Mouse (Mus musculus) c-Kit-positive CD71-positive TER-119-negative erythroid progenitor cells, embryonic 14.5 days (primary cell): Measurements from ENCODE around the gene Tead1.

Source experiments
- DNase-seq: peaks from one replicate; pipeline ENCODE4 v3.0.0-alpha.2; 2013; ENCODE audit warnings: low read depth

Gene Tead1

GRCm38 (mm10) chr7:112686586-112686985 is 7.5 kb downstream of the Tead1 start:
- no peak for DNase-seq

GRCm38 (mm10) chr7:112688425-112689001 is 9.4 kb downstream of the Tead1 start:
- DNase-seq = no peak

- DNase-seq = no peak
Measured at GRCm38 (mm10) chr7:112690836-112691781, 12.0 kb downstream of the Tead1 start.

- no peak for DNase-seq
Measured at GRCm38 (mm10) chr7:112693566-112693965, 14.4 kb downstream of the Tead1 start.

GRCm38 (mm10) chr7:112696777-112697161 is 17.7 kb downstream of the Tead1 start:
- DNase-seq = no peak

- no peak for DNase-seq
Measured at GRCm38 (mm10) chr7:112697162-112697841, 18.2 kb downstream of the Tead1 start.

GRCm38 (mm10) chr7:112700082-112700481 is 21.0 kb downstream of the Tead1 start:
- DNase-seq = no peak

GRCm38 (mm10) chr7:112703341-112703740 is 24.2 kb downstream of the Tead1 start:
- DNase-seq = no peak

GRCm38 (mm10) chr7:112705870-112706269 is 26.8 kb downstream of the Tead1 start:
- no peak for DNase-seq

- DNase-seq = no peak
Measured at GRCm38 (mm10) chr7:112706756-112707155, 27.6 kb downstream of the Tead1 start.

- no peak for DNase-seq
Measured at GRCm38 (mm10) chr7:112710409-112711107, 31.4 kb downstream of the Tead1 start.

- DNase-seq = no peak
Measured at GRCm38 (mm10) chr7:112711977-112712376, 32.9 kb downstream of the Tead1 start.

GRCm38 (mm10) chr7:112713509-112713908 is 34.4 kb downstream of the Tead1 start:
- no peak for DNase-seq

GRCm38 (mm10) chr7:112714783-112715182 is 35.7 kb downstream of the Tead1 start:
- DNase-seq = no peak

GRCm38 (mm10) chr7:112716701-112717100 is 37.6 kb downstream of the Tead1 start:
- no peak for DNase-seq

GRCm38 (mm10) chr7:112717676-112718075 is 38.6 kb downstream of the Tead1 start:
- DNase-seq = no peak

- no peak for DNase-seq
Measured at GRCm38 (mm10) chr7:112719394-112720142, 40.5 kb downstream of the Tead1 start.

- DNase-seq = no peak
Measured at GRCm38 (mm10) chr7:112720143-112720988, 41.2 kb downstream of the Tead1 start.

GRCm38 (mm10) chr7:112720989-112721337 is 41.8 kb downstream of the Tead1 start:
- DNase-seq = no peak

GRCm38 (mm10) chr7:112721859-112722258 is 42.7 kb downstream of the Tead1 start:
- no peak for DNase-seq

- DNase-seq = no peak
Measured at GRCm38 (mm10) chr7:112728399-112728798, 49.3 kb downstream of the Tead1 start.
